Mouse (Mus musculus) liver, adult 2 months (tissue): ENCODE results near the gene Acss2.
A peak's percentile ranks its signal among the peaks of the same experiment; 100 is the strongest.

ENCODE experiments used
- CTCF ChIP-seq: fragments of 200-500 bp; IDR thresholded peaks from 2 replicates; pipeline ENCODE4 v1.5.1; 2011; ENCODE audit warnings: low read depth, low read length, control low read depth
- POLR2A ChIP-seq: fragments of 200-500 bp; IDR thresholded peaks from 2 replicates; pipeline ENCODE4 v1.6.1; 2011; ENCODE audit warnings: low read length, control low read depth; ENCODE audit not compliant: insufficient read depth; ENCODE audit errors: extremely low read depth

- TF ChIP-seq CTCF (peak; percentile 80), POLR2A (peak; percentile 95)
Measured at GRCm38 (mm10) chr2:155517455-155518423, at the start of gene Acss2, which contains the start of gene Ggt7.
